Mouse (Mus musculus): ENCODE measurements at regions not wholly inside any gene's neighbourhood (a gene's known extent, or its start where the extent isn't known, plus 50 kb on each side); places are given as distances from the start of the nearest gene placed in this dataset.

DNA sequence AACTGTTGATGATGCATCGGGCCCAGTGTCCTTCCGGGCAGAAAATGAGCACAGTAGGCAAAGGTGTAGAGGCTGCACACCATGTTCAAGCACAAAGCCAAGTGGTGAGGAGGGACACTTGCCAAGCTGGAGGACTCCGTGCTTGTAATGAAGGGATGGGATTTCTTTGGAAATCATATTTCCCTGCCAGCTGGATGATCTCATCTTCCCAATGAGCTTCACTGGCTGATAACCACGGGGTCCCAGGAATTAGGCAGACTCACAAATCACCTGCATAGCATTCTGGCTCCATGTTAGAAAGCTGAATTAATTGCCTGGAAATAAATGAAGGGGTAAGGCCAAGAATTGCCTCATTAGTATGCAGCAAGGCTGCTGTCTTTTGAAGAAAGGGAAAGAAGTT lies 435.4 kb downstream of the Gxylt1 start:
- no peaks in the 10 kb centered on the region for H3K4me1 ChIP-seq (ENCODE audit: control insufficient read depth, insufficient read depth, insufficient read length, low read length)
- H3K27ac ChIP-seq (replicated peaks; ENCODE audit: low read depth, low read length): no peak overlapping the region
- H3K4me3 ChIP-seq (ENCODE audit: insufficient read depth, low read depth, low read length): no peak overlapping the region

- H3K4me1 ChIP-seq (ENCODE audit: control insufficient read depth, insufficient read depth, insufficient read length, low read length): no peaks in the 10 kb centered on the region
- H3K27ac ChIP-seq (replicated peaks; ENCODE audit: low read depth, low read length): no peak overlapping the region
- no peak overlapping the region for H3K4me3 ChIP-seq (ENCODE audit: insufficient read depth, low read depth, low read length)
Measured at GRCm38 (mm10) chr15:92826136-92826535, 429.5 kb downstream of the Pdzrn4 start.
